Mouse (Mus musculus) heart, embryonic 13.5 days (tissue): ENCODE data around the gene Kcp. TPM values are rescaled to one million over a fixed set of nuclear protein-coding genes. Genes with fewer than 3 reads are reported as not detected.

ENCODE experiments used
- ATAC-seq: fragments of 200-750 bp; cut with Nextera tagmentation; 2 replicates; pipeline ENCODE4 v1.8.0; 2017; ENCODE audit warnings: moderate TSS enrichment; ENCODE audit not compliant: insufficient number of reproducible peaks, low FRiP score, low TSS enrichment; ENCODE audit errors: extremely low read depth
- H3K27ac ChIP-seq: fragments of 300-500 bp; sonication (generic); replicated peaks from 2 replicates; pipeline ENCODE4 v1.5.1; 2015; ENCODE audit warnings: moderate library complexity, mild to moderate bottlenecking, inconsistent platforms
- H3K27me3 ChIP-seq: fragments of 300-500 bp; sonication (generic); replicated peaks from 2 replicates; pipeline ENCODE4 v1.6.1; 2015; ENCODE audit warnings: mild to moderate bottlenecking, inconsistent platforms
- H3K36me3 ChIP-seq: fragments of 300-500 bp; sonication (generic); 2 replicates; pipeline ENCODE4 v1.6.1; 2015; ENCODE audit warnings: mild to moderate bottlenecking, inconsistent platforms
- H3K4me1 ChIP-seq: fragments of 300-500 bp; sonication (generic); 2 replicates; pipeline ENCODE4 v1.6.1; 2015; ENCODE audit warnings: inconsistent platforms
- H3K4me2 ChIP-seq: fragments of 300-500 bp; sonication (generic); 2 replicates; pipeline ENCODE4 v1.6.1; 2015; ENCODE audit warnings: inconsistent platforms, mild to moderate bottlenecking, moderate library complexity
- H3K4me3 ChIP-seq: fragments of 300-500 bp; sonication (generic); 2 replicates; pipeline ENCODE4 v1.5.1; 2015; ENCODE audit warnings: moderate library complexity, mild to moderate bottlenecking, inconsistent platforms
- H3K9ac ChIP-seq: fragments of 300-500 bp; sonication (generic); 2 replicates; pipeline ENCODE4 v1.6.1; 2015; ENCODE audit warnings: inconsistent platforms, mild to moderate bottlenecking, moderate library complexity
- H3K9me3 ChIP-seq: fragments of 300-500 bp; sonication (generic); 2 replicates; pipeline ENCODE4 v1.6.1; 2016; ENCODE audit warnings: inconsistent platforms
- WGBS: fragments of 180-500 bp; shearing (Covaris S2); methylation state at CpG from one replicate; pipeline ENCODE4 v1.1.7; 2015; ENCODE audit warnings: mixed read lengths; 5-methylcytosine and 5-hydroxymethylcytosine counted together
- polyA plus RNA-seq: library from polyadenylated mRNA; unstranded; fragments of >200 nt; fragmentation: Nextera tagmentation; extraction: Ambion mirVana; gene quantifications from 2 replicates; pipeline ENCODE4 v1.2.1, GENCODE M21; 2015

The Kcp gene
- polyA plus RNA-seq, 1 experiment from 2014 or later = 11.9 TPM

DNA sequence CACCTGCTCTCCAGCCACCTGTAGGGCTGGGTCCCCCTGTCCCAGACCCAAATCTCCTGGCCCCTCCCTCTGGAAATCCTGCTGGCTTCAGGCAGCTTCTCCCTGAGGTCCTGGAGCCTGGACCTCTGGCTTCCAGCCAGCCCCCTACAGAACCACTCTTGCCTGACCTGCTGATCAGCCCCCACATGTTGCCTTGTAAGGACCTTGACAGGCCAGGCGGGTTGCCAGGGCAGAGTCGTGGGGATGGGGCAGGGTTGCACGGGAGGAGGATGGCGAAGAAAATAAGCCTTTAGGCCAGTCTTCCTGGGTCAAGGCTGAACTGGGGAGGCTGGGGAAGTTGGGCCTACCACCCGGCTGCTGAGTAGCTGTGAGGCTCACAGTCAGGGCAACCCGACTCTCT is 27.6 kb upstream of the Kcp start:
- H3K9me3 ChIP-seq = no peaks in the 10 kb centered on the region
- no peak overlapping the region for H3K4me3 ChIP-seq
- 0 out of 2 replicates have a peak overlapping the region, but pooled peaks have one; percentile 1 for H3K27ac ChIP-seq
- WGBS = 38% methylated on average over 6 of the region's 6 CpGs
- no peak overlapping the region for H3K4me2 ChIP-seq
- H3K4me1 ChIP-seq = peaks cover 13% of the 10 kb centered on the region
- H3K36me3 ChIP-seq = peaks cover 22% of the 10 kb centered on the region
- H3K27me3 ChIP-seq = no peaks in the 10 kb centered on the region; the same call in 1 of the 2 replicates
- no peak for ATAC-seq
- no peak overlapping the region for H3K9ac ChIP-seq

DNA sequence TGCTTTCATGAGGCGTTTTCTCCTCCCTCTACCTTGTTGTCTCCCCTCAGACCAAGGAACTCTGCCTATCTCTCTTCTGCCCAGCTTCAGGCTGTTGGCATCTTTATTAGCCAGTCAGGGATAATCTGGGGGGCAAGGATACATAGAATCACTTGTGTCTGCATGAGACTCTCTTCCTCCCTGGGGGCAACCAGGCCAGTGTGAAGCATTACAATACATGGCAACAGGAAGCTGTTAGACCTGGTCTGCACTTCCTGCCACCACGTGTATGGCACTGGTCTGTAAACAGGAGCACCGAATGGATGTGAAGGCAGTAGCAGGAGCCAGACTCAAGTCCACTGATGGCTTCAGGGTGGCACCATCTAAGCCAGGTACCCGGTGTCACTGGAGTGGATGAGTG is 22.3 kb upstream of the Kcp start:
- Histone ChIP-seq H3K27me3 (peaks cover 36% of the 10 kb centered on the region), H3K9ac (no peak overlapping the region), H3K9me3 (no peaks in the 10 kb centered on the region), H3K4me1 (peaks cover 46% of the 10 kb centered on the region), H3K4me2 (peak overlapping the region; percentile 98; the same call in 1 of the 2 replicates), H3K36me3 (no peaks in the 10 kb centered on the region), H3K4me3 (no peak overlapping the region), H3K27ac (no peak overlapping the region)
- WGBS = 57% methylated on average over 4 of the region's 4 CpGs
- ATAC-seq = no peak

DNA sequence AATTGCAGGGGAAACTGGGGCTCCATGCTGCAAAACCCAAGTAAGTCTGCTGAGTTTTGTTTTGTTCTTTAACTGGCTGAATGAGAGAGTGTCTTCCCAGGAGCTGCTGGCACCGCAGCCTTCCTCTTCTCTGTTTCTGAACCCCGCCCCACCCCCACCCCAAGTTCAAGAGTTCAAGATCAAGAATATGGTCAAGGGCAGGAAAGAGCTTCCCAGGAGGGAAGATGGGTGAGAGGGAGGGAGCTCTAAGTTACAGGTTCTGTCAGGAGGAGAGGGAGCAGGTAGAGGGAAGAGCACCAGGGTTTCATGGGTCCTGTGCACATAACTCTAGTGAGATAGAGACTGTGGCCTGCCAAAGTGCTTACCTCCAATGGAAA is 21.7 kb upstream of the Kcp start:
- peak overlapping the region; percentile 98 for H3K4me2 ChIP-seq
- peak overlapping the region; percentile 71 for H3K4me3 ChIP-seq
- no peaks in the 10 kb centered on the region for H3K9me3 ChIP-seq
- WGBS = 13% methylated on average over 2 of the region's 2 CpGs
- H3K9ac ChIP-seq = peak overlapping the region; percentile 41
- H3K36me3 ChIP-seq = no peaks in the 10 kb centered on the region
- no peak for ATAC-seq
- H3K27ac ChIP-seq = peak overlapping the region; percentile 54
- H3K27me3 ChIP-seq = peaks cover 36% of the 10 kb centered on the region
- H3K4me1 ChIP-seq = peaks cover 47% of the 10 kb centered on the region

DNA sequence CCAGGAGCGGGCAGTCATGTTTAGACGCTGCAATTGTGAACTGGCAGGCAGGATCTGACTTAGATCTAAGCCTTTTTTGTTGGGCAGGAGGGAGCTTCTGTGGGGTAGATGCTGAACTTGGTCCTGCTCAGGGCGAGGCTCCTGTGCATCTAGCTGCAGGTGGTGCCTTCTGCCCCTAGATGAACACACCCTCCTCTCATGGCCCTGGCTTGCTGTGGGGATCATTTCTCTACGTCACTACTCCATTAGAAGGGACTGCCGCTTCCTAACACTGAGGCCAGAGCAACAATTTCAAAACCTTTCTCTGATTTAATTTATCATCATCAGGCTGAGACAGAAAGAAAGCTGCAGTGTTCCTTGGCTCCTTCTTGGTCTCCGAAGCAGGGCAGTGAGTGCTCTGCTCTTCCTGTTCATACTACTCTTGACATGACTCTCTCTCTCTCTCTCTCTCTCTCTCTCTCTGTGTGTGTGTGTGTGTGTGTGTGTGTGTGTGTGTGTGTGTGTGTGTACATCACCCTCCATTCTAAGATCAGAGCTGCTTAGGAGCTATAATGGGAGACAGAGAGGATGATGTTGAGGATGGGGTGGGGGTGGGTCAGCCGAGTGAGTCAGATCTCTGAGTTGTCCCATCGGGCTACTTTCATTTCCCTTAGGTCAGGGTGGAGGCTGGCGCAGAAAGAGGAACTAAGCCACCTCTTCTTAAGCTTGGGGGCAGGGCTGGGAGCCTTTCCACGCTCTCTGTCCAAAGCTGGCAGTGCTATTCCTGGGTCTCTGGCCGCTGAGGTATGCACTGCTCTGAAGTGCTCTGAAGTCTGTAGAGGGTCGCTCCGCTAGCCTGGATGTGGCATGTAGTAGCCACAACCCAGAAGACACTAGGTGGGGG is 21.1 kb upstream of the Kcp start:
- Histone ChIP-seq H3K27me3 (peaks cover 36% of the 10 kb centered on the region), H3K9ac (peak overlapping the region; percentile 44), H3K27ac (peak overlapping the region; percentile 54), H3K36me3 (no peaks in the 10 kb centered on the region), H3K4me3 (peak overlapping the region; percentile 71), H3K9me3 (no peaks in the 10 kb centered on the region), H3K4me2 (peak overlapping the region; percentile 98), H3K4me1 (peaks cover 53% of the 10 kb centered on the region)
- peak; percentile 53; the same call in 1 of the 2 replicates for ATAC-seq
- WGBS = 16% methylated on average over 13 of the region's 13 CpGs

DNA sequence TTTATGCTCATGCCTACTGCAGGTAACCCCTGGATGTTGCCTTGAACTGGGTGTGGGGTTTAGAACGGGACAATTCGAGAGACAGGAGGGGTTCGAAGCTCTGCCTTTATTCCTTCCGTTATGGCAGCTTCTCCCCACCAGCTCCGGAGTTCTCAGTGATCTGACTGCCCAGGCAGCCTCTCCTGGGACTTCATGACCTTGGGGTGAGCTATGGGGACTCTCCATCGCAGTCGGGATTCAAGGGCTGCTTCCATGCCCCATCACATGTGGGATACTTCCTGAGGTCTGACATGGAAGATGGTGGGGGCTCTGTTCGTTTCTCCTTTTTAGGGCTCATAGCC is 20.4 kb upstream of the Kcp start:
- H3K27ac ChIP-seq = peak overlapping the region; percentile 24; the same call in 1 of the 2 replicates
- no peaks in the 10 kb centered on the region for H3K9me3 ChIP-seq
- H3K36me3 ChIP-seq = no peaks in the 10 kb centered on the region
- H3K4me1 ChIP-seq = peaks cover 59% of the 10 kb centered on the region
- H3K27me3 ChIP-seq = peaks cover 36% of the 10 kb centered on the region
- H3K4me2 ChIP-seq = peak overlapping the region; percentile 98
- H3K4me3 ChIP-seq = peak overlapping the region; percentile 71
- 11% methylated on average over 8 of the region's 8 CpGs for WGBS
- ATAC-seq = no peak
- H3K9ac ChIP-seq = peak overlapping the region; percentile 85

DNA sequence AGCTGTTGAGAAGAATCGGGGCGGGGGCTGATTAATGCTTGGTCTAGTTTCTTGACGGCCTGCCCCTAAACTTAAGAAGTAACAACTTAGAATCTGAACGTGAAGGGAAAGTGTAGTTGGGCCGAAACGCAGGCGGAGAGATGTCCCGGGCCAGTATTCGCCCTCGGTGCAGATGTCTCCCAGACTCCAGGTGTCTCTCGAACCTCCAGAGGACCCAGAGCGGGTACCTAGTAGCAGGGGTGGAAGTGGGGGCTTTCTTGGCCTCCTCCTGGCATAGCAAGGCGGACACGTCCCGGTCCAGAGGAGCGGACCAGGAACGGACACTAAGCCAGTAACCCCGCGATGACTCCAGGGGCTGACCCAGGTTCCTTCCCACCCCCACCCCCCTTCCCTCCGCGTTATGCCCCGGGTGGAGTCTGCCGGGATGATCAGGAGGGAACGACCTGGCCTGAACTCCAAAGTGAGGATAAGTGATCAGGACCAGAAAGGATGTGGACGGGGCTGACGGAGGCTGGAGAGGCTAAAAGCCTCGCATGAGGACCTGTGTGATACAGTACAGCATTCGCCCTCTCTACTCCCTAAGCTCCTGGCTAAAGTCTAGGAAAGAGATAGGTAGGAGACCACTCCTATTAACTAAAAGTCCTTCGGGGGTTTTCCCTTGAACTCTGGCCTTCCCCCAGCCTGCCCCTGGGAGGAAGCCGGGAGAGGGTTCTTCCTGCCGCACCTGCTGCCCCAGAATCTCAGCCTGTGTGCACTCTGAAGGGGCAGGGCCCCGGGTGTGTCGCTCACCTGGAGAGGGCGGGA is 19.8 kb upstream of the Kcp start:
- H3K36me3 ChIP-seq = no peaks in the 10 kb centered on the region
- peak overlapping the region; percentile 98 for H3K4me2 ChIP-seq
- H3K27ac ChIP-seq = no peak overlapping the region
- H3K9me3 ChIP-seq = no peaks in the 10 kb centered on the region
- peaks cover 36% of the 10 kb centered on the region for H3K27me3 ChIP-seq
- H3K9ac ChIP-seq = peak overlapping the region; percentile 85
- 7% methylated on average over 34 of the region's 34 CpGs for WGBS
- ATAC-seq = no peak
- H3K4me1 ChIP-seq = peaks cover 59% of the 10 kb centered on the region
- H3K4me3 ChIP-seq = peak overlapping the region; percentile 71

DNA sequence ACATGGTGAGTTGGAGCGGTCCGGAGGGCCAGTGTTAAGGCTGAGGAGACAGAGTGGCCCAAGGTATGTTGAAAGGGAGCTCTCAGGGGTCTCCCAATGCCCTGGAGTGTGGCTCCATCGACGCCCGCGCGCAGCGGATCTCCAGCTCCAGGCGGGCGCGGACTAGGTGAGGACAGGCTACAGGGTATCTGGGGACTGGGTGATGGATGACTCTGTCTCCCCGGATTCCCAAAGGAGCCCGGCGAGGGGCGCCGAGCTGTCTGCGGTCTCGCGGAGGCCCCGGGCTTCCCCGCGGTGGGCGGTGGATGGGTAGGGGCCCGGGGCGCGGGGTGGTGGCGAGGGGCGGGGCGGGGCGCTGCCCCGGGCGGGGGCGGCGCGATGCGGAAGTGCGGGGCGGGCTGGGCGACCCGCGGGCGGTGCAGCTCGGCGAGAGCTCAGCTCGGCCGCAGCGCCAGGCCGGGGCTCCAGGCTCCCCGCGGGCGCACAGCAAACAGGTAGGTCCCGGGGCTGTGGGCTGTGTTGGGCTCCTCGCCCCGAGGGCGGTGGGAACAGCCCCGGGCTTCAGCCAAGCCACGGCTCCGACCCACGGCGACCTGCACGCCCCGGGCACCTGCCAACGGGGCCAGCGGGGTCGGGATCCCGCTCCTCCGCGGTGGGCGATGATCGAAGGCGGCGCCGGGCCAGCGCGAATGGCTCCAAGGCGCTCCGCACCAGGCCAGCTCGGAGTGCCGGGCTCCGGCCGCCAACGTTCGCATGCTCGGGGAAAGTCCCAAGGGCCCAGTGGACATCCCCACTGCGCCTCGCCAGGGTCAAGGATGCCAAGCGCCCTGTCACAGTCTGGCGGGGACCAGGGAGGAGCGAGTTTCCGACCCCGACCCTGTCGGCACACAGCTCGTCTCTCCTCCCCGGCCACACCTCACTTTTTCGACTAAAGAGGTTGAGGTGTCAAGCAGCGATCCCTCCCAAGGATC is 18.8 kb upstream of the Kcp start, which contains the start of gene Irf5:
Irf5 (plus strand) TSS at position 345 of the 971 bp plus-strand sequence.
- H3K9ac ChIP-seq = peak within 1 kb of the TSS; percentile 85
- no peaks in the 10 kb centered on the region for H3K9me3 ChIP-seq
- no peaks in the 10 kb centered on the region for H3K36me3 ChIP-seq
- ATAC-seq = no peak
- H3K27ac ChIP-seq = no peak within 1 kb of the TSS
- peak within 1 kb of the TSS; percentile 98 for H3K4me2 ChIP-seq
- H3K4me1 ChIP-seq = peaks cover 59% of the 10 kb centered on the region
- peak within 1 kb of the TSS; percentile 71 for H3K4me3 ChIP-seq
- peaks cover 36% of the 10 kb centered on the region for H3K27me3 ChIP-seq
- whole genome bisulfite sequencing = under 1% methylated on average over 83 of the region's 96 CpGs

DNA sequence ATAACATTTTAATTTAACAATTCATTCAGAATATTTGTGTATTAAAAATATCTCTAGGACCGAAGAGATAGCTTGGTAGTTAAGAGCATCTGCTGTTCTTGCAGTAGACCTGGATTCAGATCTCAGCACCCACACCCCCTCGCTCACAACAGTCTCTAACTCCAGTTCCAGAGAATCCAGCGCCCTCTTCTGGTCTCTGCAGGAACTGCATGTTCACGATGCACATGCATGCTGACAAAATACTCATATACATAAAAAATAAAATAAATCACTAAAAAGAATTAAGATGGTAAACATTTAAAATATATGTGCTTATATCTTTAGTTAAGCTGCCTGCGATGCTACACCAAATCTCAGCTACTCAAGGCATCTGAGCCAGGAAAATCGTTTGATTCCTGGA is 17.5 kb upstream of the Kcp start:
- 72% methylated on average over 6 of the region's 6 CpGs for WGBS
- ATAC-seq = no peak
- no peak overlapping the region for H3K4me3 ChIP-seq

DNA sequence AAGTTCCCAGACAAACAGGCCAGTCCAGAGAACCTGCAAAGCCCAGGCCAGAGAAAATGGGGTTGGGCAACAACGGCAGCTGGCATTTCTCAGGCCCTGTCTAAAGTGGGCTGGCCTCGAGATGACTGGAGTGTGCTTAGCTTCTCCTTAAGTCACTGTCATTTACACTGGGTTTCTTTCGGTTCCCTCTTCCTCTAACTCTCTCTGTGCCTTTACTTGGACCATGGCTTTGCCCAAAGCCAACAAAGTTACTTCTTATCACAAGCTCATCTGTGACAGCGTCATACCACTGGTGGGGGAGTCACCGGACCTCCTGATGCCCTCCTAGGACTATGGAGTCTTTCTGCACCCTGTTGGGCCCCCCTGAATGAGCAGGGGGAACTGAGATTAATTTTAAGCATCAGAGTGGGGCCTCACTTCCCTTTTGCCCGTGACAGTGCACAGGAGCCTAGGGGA is 16.3 kb upstream of the Kcp start:
- H3K27me3 ChIP-seq = peaks cover 36% of the 10 kb centered on the region
- peaks cover 6% of the 10 kb centered on the region; the same call in 1 of the 2 replicates for H3K9me3 ChIP-seq
- peaks cover 44% of the 10 kb centered on the region for H3K4me1 ChIP-seq
- no peak overlapping the region for H3K9ac ChIP-seq
- H3K4me3 ChIP-seq = no peak overlapping the region
- H3K4me2 ChIP-seq = no peak overlapping the region
- ATAC-seq = no peak
- 25% methylated on average over 6 of the region's 6 CpGs for WGBS
- no peaks in the 10 kb centered on the region for H3K36me3 ChIP-seq
- H3K27ac ChIP-seq = 0 out of 2 replicates have a peak overlapping the region, but pooled peaks have one; percentile 15

More for the DNA sequence above, 17.5 kb upstream of the Kcp start:
- no peak overlapping the region for H3K27ac ChIP-seq
- H3K9ac ChIP-seq = no peak overlapping the region
- H3K36me3 ChIP-seq = no peaks in the 10 kb centered on the region
- no peak overlapping the region for H3K4me2 ChIP-seq
- H3K27me3 ChIP-seq = peaks cover 36% of the 10 kb centered on the region
- no peaks in the 10 kb centered on the region for H3K9me3 ChIP-seq
- H3K4me1 ChIP-seq = peaks cover 56% of the 10 kb centered on the region

DNA sequence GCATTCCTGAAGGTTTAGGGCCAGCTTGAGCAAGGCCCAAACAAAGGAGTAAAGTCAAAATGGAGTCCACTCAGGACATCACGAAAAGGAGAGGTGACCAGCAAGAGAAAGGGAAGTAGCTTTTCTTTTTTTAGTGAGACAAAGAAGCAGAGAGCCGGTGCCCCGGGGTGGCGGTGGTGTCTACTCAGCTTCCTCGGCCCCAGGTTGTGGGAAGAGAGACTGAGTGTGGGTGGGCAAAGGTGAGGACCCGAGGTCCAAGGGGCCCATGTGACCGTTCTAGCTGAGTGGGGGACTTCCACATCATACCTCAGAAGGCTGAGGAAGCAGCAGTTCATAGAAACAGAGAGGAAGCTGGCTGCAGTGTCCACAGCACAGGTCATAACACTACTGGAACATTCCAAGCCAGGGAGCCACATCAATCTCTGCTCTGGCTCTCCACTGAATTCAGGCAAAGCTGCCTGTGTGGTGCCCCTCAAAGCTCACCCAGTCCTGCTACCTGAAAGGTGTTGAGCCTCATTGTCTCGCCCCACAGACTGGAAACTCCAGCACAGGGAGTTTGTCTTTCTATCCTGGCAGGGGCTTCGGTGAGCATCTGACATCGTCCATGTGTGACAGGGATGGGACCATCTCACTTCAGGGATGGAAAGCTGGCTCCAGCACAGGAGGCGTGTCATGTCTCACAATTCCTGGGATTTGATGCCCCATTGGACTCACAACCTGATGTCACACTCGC is 15.7 kb upstream of the Kcp start:
- Histone ChIP-seq H3K27ac (0 out of 2 replicates have a peak overlapping the region, but pooled peaks have one; percentile 8), H3K4me2 (no peak overlapping the region), H3K9me3 (peaks cover 6% of the 10 kb centered on the region; the same call in 1 of the 2 replicates), H3K36me3 (no peaks in the 10 kb centered on the region), H3K27me3 (peaks cover 33% of the 10 kb centered on the region), H3K9ac (no peak overlapping the region), H3K4me3 (no peak overlapping the region), H3K4me1 (peaks cover 39% of the 10 kb centered on the region)
- WGBS = 61% methylated on average over 12 of the region's 12 CpGs
- no peak for ATAC-seq
